Mouse (Mus musculus) small intestine, adult 2 months (tissue): ENCODE results near the gene Tnni1.

Experiments used
- CTCF ChIP-seq: fragments of 200-500 bp; IDR thresholded peaks from 2 replicates; pipeline ENCODE4 v1.5.1; 2012; ENCODE audit warnings: low read depth, mild to moderate bottlenecking, control low read depth, inconsistent platforms, low read length, moderate library complexity, mixed read lengths; ENCODE audit not compliant: insufficient replicate concordance, insufficient read length; ENCODE audit errors: extremely low read depth
- POLR2A ChIP-seq: fragments of 200-500 bp; IDR thresholded peaks from 2 replicates; pipeline ENCODE4 v1.6.1; 2012; ENCODE audit warnings: low read depth, mild to moderate bottlenecking, control low read depth, inconsistent platforms, low read length, moderate library complexity

DNA sequence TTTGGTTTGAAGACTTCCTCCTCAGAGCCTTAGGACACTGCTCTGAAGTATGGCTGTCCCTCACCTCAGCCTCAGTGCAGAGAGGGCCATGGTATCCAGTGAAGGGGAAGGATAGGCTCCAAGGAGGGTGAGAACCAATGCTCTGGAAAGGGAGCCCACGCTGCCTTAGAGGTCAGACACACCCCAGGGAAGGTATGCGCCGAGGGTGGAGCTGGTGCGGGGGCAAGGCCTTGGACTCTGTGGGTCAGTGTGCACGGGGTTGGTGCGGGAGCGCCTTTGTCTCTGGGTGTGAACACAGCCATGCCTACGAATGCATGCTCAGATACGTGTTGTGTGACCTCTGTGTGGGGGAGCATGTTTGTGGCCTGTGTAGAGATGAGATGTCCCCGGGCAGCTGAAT lies 40.8 kb downstream of the Tnni1 start:
- TF ChIP-seq CTCF (no peak), POLR2A (peak; percentile 47; the same call in 1 of the 2 replicates)
